Mouse (Mus musculus) R1 (cell line): ENCODE results near the gene Bhlhe40.

ENCODE experiments used
- DNase-seq: peaks from one replicate; pipeline ENCODE4 v3.0.0-alpha.2; 2018; ENCODE audit warnings: low read depth, low spot score

The Bhlhe40 gene

GRCm38 (mm10) chr6:108662314-108663240 lies 2.1 kb downstream of the Bhlhe40 start:
- no peak for DNase-seq

DNA sequence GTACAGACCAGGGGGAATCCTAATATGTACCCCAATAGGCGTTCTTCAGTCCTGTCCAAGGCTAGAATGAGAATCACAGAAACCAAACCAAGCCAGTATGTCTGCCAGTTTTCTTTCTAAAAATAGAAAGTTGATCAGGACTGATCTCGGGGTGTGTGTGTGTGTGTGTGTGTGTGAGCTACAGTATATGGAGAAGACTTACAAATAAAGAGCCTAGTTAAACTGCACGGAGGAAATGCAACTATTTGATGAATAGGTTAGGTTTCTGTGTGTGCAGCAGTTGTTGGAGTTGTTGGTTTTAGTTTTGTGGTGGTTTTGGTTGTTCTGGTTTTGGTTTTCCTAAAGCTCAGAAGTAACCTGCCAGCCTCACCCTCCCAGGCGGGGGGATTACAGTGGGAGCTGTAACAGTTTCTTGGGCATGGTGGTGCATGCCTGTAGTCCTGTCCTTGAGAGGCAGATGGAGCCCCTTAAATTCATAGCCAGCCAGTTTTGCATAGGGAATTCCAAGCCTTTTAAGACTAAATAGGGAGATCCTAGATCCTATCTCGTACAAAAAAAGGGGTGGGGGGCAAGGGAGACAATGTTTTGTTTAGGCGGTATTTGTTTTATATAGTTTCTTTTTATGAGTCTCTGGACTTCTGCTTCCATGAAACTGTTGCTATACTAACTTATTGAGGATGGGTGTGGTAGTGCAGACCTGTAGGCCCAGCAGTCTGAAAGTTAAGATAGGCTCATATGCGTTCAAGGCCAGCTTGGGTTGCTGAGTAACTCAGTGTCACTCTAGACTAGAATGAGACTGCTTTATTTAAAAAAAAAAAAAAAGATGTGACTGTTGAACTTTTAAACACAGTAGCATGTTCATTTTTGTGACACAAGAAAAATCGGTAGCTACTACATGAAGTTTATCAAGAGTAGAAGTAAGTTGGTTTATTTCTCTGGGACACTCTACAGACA lies 3.1 kb downstream of the Bhlhe40 start:
- no peak for DNase-seq

DNA sequence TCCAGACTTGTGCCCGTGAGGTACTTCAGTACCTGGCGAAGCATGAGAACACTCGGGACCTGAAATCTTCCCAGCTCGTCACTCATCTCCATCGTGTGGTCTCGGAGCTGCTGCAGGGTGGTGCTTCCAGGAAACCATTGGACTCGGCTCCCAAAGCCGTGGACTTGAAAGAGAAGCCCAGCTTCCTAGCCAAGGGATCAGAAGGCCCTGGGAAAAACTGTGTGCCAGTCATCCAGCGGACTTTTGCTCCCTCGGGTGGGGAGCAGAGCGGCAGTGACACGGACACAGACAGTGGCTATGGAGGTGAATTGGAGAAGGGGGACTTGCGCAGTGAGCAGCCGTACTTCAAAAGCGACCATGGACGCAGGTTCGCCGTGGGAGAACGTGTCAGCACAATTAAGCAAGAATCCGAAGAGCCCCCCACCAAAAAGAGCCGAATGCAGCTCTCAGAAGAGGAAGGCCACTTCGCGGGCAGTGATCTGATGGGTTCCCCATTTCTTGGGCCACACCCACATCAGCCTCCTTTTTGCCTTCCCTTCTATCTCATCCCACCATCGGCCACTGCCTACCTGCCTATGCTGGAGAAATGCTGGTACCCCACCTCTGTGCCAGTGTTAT lies 4.2 kb downstream of the Bhlhe40 start:
- DNase-seq = no peak

DNA sequence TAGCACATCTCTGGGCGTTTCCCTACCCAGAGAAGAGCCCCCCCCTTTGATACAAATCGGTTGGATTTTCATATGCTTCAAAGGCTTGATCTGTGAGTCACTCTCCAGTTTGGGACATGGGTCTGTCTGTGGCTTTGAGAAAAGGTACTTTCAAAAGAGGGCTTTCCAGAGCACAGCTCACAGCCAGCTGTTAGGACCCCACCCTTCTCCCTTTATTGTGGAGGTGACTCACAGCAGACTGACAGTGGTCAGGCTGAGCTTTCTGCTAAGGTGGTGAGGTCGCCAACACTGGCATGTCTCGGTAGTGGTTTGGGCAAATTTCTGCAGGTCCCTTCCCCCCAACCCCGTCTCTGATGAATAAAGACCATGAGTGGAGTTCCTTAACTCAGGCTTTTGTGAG lies 5.2 kb downstream of the Bhlhe40 start:
- DNase-seq = no peak

GRCm38 (mm10) chr6:108666648-108667488 lies 6.4 kb downstream of the Bhlhe40 start:
- no peak for DNase-seq

GRCm38 (mm10) chr6:108667599-108668021 lies 7.2 kb downstream of the Bhlhe40 start:
- DNase-seq = peak; percentile 65

DNA sequence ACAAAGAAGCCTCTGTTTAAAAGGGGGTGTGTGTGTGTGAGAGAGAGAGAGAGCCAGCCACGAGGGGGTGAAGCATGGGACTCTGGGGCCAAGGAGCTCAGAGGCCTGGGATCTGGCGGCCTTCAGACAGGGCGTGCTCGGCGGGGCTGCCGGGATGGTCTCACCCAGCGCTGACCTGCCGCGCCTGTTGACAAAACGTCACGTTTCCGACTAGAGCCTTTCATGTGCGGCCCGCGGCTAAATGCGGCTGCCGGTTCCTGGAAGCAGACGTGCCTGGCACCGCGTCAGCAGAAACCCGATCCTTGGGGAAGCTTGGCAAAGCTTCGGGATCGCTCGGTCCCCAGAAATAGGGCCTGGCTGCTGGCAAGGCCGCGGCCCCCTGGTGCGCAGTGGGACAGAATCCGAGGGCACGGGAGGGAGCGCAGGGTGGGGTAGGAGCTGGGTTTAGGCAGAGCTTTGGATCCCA lies 7.9 kb downstream of the Bhlhe40 start:
- DNase-seq = peak; percentile 63

DNA sequence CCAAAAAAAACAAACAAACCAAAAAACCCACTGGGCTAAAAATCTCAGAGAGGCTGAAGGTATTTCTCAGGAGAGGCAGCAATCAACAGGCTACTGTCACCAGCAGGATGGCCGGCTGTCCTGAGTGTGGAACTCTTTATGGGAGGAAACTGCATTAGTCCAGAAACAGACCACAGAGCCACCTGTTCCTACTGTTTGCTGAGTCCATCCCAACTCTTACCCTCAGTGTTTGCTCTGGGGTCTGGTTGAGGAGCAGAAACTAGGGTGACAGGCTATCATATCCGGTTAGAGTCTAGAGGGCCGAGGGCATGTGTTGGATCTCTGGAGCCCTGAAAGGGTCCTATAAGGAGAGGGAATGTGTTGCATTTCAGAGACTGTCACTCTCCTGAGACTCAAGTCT lies 9.8 kb downstream of the Bhlhe40 start:
- DNase-seq = no peak

DNA sequence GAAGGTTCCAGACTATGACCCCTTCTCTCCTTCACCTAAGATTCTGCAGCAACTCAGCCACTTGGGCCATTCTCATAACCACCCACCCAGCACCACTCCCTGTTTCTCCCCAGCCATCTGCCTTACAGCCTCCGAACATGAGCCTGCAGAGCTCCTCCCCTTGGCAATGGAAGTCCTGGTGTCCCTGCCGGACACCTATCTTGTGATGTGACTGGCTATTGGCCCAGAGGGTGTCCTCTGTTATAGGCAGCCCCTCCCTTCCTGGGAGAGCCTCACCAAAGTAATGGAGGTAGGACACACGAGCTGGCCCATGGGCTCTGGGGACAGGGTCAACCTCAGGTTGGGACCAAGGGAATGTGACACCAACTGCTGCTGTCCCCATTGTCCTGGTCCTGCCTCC lies 10.4 kb downstream of the Bhlhe40 start:
- DNase-seq = no peak

- DNase-seq = no peak
These were observed 11.7 kb downstream of the Bhlhe40 start for GRCm38 (mm10) chr6:108672094-108672493.

DNA sequence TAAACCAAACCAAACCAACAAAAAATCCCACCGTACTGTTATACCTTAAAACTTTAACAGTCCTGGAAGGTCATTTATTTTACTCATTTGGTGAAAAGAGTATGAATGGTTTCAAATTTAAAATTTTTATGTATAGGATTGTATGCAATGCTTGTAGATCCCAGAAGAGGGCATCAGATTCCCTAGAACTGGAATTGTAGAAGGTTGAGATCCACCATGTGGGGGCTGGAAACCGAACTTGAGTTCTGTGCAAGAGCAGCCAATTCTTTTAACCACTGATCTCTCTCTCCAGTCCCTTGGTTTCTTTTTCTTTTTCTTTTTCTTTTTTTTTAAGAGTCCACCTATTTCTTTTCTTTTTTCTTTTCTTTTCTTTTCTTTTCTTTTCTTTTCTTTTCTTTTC lies 13.8 kb downstream of the Bhlhe40 start:
- DNase-seq = peak; percentile 69

- DNase-seq = no peak
These were observed 16.4 kb downstream of the Bhlhe40 start for GRCm38 (mm10) chr6:108676783-108677340.

- DNase-seq = no peak
These were observed 17.3 kb downstream of the Bhlhe40 start for GRCm38 (mm10) chr6:108677697-108678096.

DNA sequence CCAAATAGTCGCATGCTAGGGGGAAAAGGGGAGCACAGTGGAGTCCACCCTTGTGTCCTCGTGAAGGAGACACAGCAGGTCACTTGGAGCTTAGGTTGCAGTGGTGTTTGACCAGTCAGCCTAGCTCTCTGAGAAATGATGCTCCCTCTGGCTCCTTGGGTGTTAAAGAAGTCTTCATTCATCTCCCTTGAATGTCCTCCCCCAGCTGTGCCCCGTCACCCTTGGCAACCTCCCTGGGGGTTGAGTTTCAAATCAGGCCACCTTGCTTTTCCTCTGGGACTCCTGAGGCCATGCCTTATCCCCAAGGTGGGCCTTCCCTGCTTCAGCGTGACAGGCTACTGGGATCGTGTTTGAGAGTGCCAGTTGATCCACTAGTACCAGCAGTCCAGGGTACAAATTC lies 17.8 kb downstream of the Bhlhe40 start:
- no peak for DNase-seq

DNA sequence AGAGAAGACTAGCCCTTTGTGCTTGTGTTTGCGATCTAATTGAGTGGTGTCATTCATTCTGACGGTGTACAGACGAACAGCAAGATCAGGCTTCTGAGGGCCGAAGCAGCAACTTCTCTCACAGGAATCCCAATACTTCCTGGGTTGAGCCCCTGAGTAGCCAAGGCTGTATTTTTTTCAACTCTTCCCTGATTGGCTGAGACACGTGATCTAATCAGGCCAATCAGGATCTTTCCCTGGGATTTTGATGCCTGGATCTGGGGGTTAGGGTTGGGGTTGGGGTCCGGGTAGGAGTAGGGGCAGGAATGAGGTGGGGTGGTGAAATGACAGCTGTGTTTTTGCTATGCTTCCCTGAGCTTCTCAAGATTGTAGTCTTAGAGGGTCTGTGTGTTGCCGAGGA lies 20.1 kb downstream of the Bhlhe40 start:
- DNase-seq = peak; percentile 54

GRCm38 (mm10) chr6:108681084-108681483 lies 20.7 kb downstream of the Bhlhe40 start:
- DNase-seq = no peak

DNA sequence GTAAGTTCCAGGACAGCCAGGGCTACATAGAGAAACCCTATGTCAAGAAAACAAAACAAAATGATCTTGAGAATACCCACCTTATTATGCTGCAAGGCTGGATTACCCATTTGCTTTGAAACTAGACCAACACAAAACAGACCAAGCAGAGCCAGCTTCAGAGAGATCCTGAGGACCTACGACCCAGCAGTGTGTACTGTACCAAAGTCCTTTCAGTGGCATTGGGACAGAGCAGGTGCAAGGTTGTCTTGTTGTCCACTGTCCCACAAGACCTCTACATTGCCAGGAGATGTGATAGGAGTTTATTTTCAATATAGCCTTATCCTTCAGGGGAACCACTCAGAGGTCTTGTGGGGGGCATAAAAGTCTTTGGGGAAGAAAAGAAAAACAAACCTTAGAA lies 22.7 kb downstream of the Bhlhe40 start:
- DNase-seq = no peak

GRCm38 (mm10) chr6:108684430-108684829 lies 24.0 kb downstream of the Bhlhe40 start:
- DNase-seq = no peak

DNA sequence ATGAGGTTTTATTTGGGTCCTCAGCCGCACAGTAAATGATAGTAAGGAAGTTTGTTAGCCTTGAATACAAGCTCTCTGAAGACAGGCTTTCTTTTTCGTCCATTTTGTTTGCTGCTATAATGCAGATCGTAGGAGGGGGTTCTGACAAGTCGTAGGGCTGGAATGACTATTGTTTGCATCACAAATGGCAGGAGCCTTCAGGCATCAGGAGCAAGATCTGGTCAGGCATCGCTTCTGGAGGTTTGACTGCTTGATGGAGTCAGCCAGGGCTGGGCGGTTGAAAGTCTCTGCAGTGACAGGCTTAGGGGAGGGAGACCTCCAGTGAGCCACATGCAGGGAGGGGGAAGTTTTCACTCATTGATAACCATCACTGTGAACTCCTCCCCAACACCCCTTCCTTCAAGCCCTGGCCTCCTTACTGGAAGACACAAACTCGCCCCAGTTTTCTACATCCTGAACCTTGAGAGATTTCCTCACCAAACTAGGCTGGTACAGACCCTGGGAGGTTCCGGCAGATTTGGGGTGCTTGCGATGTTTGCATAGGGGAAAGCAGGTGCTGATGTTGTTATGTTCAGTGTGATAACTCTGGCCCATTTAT lies 25.4 kb downstream of the Bhlhe40 start:
- peak; percentile 87 for DNase-seq

DNA sequence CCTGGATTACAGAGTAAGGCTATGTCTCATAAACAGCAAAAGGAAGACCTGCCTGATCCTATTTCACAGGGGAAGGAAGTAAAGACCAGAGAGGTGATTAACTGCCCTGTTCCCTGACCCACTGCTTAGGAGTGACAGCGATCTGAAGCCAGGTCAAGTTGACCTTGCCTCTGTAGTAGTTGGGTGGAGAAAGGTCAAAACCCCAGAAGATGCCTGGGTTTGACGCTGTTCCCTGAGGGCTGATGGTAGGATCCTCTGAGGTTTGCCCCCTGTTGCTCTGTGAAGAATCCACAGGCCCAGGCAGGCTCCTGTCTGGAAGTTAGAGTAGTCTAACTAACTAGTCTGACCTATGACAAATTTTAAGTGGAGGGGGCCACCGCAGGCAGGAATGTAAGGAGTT lies 26.5 kb downstream of the Bhlhe40 start:
- DNase-seq = peak; percentile 50
